ENCODE assay signal across 18 mouse cellular contexts in the genomic region with DNA sequence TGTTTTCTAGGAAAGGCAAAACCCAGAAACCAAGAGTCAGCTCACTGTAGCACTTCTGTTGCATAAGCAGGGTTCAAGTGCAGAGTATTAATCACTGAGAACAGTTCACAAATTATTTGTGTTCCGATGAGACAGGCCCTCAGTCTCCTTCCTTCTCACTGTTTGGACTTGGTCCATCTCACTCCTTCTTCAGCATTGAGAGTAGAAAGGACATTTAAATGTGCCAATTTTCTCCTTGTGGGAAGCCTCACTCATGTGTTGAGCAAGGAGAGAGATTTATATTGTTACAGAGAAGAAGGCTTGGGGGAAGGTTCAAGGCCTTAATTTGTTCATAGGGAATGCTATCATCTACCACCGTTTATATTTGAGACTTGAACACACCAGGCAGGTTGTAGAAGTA. TPM values are rescaled to one million over a fixed set of nuclear protein-coding genes. Genes with fewer than 3 reads are reported as not detected.
DNase-seq lines count a peak whose midpoint lies in the region; ATAC-seq lines count a peak whose summit lies in the region.
"Had no signal": no experiment of that assay in that cellular context is flagged by ENCODE, and none has a peak within 500 bp of the region (broad histone marks: within the 10 kb centered on the region; RNA-seq: fewer than 3 reads in every experiment).

No protein-coding gene starts in this region.

- H3K27ac ChIP-seq in kidney, embryonic 16.5 days (ENCODE audit: low read length) = peak overlapping the region; percentile 31; the same call in 1 of the 2 replicates
- no peak overlapping the region for H3K27ac ChIP-seq in limb, embryonic 10.5 days
- no peak overlapping the region for H3K27ac ChIP-seq in hindbrain, embryonic 10.5 days
- H3K27ac ChIP-seq: heart, adult 2 months; heart, embryonic 15.5 days; liver, embryonic 13.5 days; midbrain, embryonic 13.5 days had no signal

- H3K9me3 ChIP-seq in kidney, embryonic 16.5 days (ENCODE audit: low read length) = no peaks in the 10 kb centered on the region
- H3K9me3 ChIP-seq in limb, embryonic 10.5 days (replicated peaks) = no peaks in the 10 kb centered on the region
- H3K9me3 ChIP-seq in hindbrain, embryonic 10.5 days = no peaks in the 10 kb centered on the region
- H3K9me3 ChIP-seq: heart, embryonic 15.5 days; liver, embryonic 13.5 days; midbrain, embryonic 13.5 days had no signal

- H3K27me3 ChIP-seq in kidney, embryonic 16.5 days (ENCODE audit: insufficient read depth, low read length) = no peaks in the 10 kb centered on the region
- no peaks in the 10 kb centered on the region for H3K27me3 ChIP-seq in limb, embryonic 10.5 days (ENCODE audit: low read depth, poor library complexity, severe bottlenecking)
- no peaks in the 10 kb centered on the region for H3K27me3 ChIP-seq in hindbrain, embryonic 10.5 days (ENCODE audit: insufficient read depth, poor library complexity, severe bottlenecking)
- H3K27me3 ChIP-seq: CH12.LX; heart, embryonic 15.5 days; liver, embryonic 13.5 days; midbrain, embryonic 13.5 days had no signal

- H3K4me2 ChIP-seq in kidney, embryonic 16.5 days (replicated peaks; ENCODE audit: low read depth, low read length) = no peak overlapping the region
- H3K4me2 ChIP-seq: heart, embryonic 15.5 days; liver, embryonic 13.5 days; midbrain, embryonic 13.5 days had no signal

- H3K9ac ChIP-seq in kidney, embryonic 16.5 days (replicated peaks; ENCODE audit: low read length) = no peak overlapping the region
- H3K9ac ChIP-seq: heart, embryonic 15.5 days; liver, embryonic 13.5 days; midbrain, embryonic 13.5 days had no signal

- 38% methylated on average over 2 of the region's 2 CpGs for WGBS in kidney, embryonic 16.5 days
- WGBS in limb, embryonic 10.5 days = 79% methylated on average over 2 of the region's 2 CpGs
- 86% methylated on average over 2 of the region's 2 CpGs for WGBS in hindbrain, embryonic 10.5 days

- H3K36me3 ChIP-seq in kidney, embryonic 16.5 days (ENCODE audit: insufficient read depth, low read length) = no peaks in the 10 kb centered on the region
- H3K36me3 ChIP-seq in limb, embryonic 10.5 days = no peaks in the 10 kb centered on the region
- no peaks in the 10 kb centered on the region for H3K36me3 ChIP-seq in hindbrain, embryonic 10.5 days
- H3K36me3 ChIP-seq: heart, embryonic 15.5 days; liver, embryonic 13.5 days; midbrain, embryonic 13.5 days had no signal

- peak; percentile 49 for DNase-seq in adrenal gland, adult 8-10 months
- DNase-seq in adrenal gland, postnatal 4 days (ENCODE audit: low spot score in 2 of 2) = no peak
- DNase-seq in kidney, postnatal 4 days = no peak
- DNase-seq in NIH3T3 (ENCODE audit: low read depth) = peak; percentile 70
- peak; percentile 10 for DNase-seq in limb, embryonic 10.5 days (ENCODE audit: low spot score)
- no peak for DNase-seq in hindbrain, embryonic 10.5 days (ENCODE audit: low spot score)
- DNase-seq: cerebellum, adult 11 months; cerebellum, postnatal 14 days; heart, adult 2 months; left cerebral cortex, postnatal 4 days; liver, embryonic 13.5 days; right cerebral cortex, postnatal 25 days; thymus, postnatal 36 days had no signal

- ATAC-seq in kidney, embryonic 16.5 days (ENCODE audit: low FRiP score, low TSS enrichment) = no peak
- ATAC-seq: forebrain, embryonic 14.5 days; midbrain, embryonic 13.5 days had no signal

- peaks cover 29% of the 10 kb centered on the region for H3K4me1 ChIP-seq in kidney, embryonic 16.5 days (ENCODE audit: insufficient read depth, low read length)
- H3K4me1 ChIP-seq in limb, embryonic 10.5 days = peaks cover 7% of the 10 kb centered on the region; the same call in 1 of the 2 replicates
- no peaks in the 10 kb centered on the region for H3K4me1 ChIP-seq in hindbrain, embryonic 10.5 days (replicated peaks)
- H3K4me1 ChIP-seq: heart, embryonic 15.5 days; liver, embryonic 13.5 days; midbrain, embryonic 13.5 days had no signal

- H3K4me3 ChIP-seq in kidney, embryonic 16.5 days (ENCODE audit: low read length) = no peak overlapping the region
- no peak overlapping the region for H3K4me3 ChIP-seq in limb, embryonic 10.5 days
- no peak overlapping the region for H3K4me3 ChIP-seq in hindbrain, embryonic 10.5 days
- H3K4me3 ChIP-seq: heart, adult 2 months; heart, embryonic 15.5 days; liver, embryonic 13.5 days; midbrain, embryonic 13.5 days had no signal

RNA-seq across cellular contexts. Expression of a gene that starts 6.6 kb away (rescaled TPM):
- total RNA-seq in adrenal gland, adult 8-10 months (2022) = 10 to 100 TPM; 27.6 to 36.1 (median 30.4) TPM
- 10 to 100 TPM in 1 of 2 experiments, 1 to 10 TPM in 1; 9.5 to 11.0 TPM for total RNA-seq in adrenal gland, postnatal 4 days (2021)
- polyA plus RNA-seq in kidney, embryonic 16.5 days (2015; fragmentation: Nextera tagmentation; extraction: Ambion mirVana) = 2.5 and 2.6 TPM in 2 replicates
- polyA plus RNA-seq in limb, embryonic 10.5 days (2016; fragmentation: Nextera tagmentation; extraction: Ambion mirVana) = 0.18 and 0.24 TPM in 2 replicates
- 0.08 TPM in 1 of 2 replicates, not detected in the other for polyA plus RNA-seq in hindbrain, embryonic 10.5 days (2016; fragmentation: Nextera tagmentation; extraction: Ambion mirVana)

Comparison
In these comparisons a context has a peak if more than half of its experiments do, and no peak if none do; other contexts are left out.
1. DNase-seq: peak in adrenal gland, adult 8-10 months (single experiment), NIH3T3 (single experiment) and limb, embryonic 10.5 days (single experiment); none in adrenal gland, postnatal 4 days (0 of 2), kidney, postnatal 4 days (0 of 2) and hindbrain, embryonic 10.5 days (single experiment).